Mouse (Mus musculus): ENCODE data around the gene Mfn1.

- no peak for TF ChIP-seq POLR2A (IDR thresholded peaks at IDR 0.05; ENCODE audit: borderline replicate concordance, extremely low read depth, low read depth, low read length)
- TF ChIP-seq CTCF (IDR thresholded peaks at IDR 0.05; ENCODE audit: insufficient read depth, low read length): no peak
Observed at GRCm38 (mm10) chr3:32595080-32595479, 65.8 kb downstream of the Mfn1 start.
